30 mouse cellular contexts compared by ENCODE assay signal in the genomic region with DNA sequence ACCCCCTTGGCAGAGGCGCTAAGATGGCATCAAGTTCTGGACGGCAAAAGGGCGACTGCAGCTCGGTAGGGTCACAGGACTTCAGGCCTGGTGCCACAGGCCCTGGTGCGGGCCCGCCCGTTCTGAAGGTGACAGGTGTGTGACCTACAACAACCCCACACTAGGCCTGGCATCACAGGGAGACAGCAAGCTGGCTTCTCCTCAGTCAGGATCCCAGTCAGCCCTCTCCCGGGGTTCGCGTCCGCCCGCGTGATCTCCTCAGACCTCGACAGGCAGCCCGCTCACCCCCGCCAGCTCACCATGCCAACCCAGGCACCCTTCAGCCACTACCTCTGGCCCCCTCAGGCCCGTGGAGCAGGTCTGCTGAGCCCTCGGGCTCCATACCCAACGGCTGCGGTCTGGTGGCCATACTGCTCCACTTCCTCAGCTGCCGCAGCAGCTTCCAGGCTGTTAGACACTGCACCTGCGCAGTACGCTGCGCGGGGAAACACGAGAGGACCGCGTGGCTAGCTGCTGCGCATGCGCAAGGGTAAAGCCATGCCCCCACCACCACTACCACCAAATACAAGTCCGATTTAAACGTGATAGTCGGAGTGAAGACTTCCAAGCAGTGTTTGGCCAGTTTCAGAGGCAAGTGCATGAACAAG. TPM values are rescaled to one million over a fixed set of nuclear protein-coding genes. Genes with fewer than 3 reads are reported as not detected.
DNase-seq lines count a peak whose midpoint lies in the region; ATAC-seq and TF ChIP-seq lines count a peak whose summit lies in the region.
"Had no signal": no experiment of that assay in that cellular context is flagged by ENCODE, and none has a peak within 500 bp of the region (broad histone marks: within the 10 kb centered on the region; RNA-seq: fewer than 3 reads in every experiment).

TSS of gene Syce1 (minus strand) at position 447 of the 647 bp plus-strand sequence.

- TF ChIP-seq EP300 in stomach, postnatal 0 days (optimal IDR thresholded peaks at IDR 0.05) = no peak

- peak; percentile 5 for DNase-seq in CD4-positive, CD25-positive, alpha-beta regulatory T cell, adult 2 months (ENCODE audit: low read depth, low spot score)
- peak; percentile 53 for DNase-seq in midbrain, embryonic 11.5 days (ENCODE audit: low spot score, missing footprints)
- no peak for DNase-seq in stomach, postnatal 0 days (ENCODE audit: low spot score)
- DNase-seq in MN1 (ENCODE audit: low spot score) = no peak
- no peak for DNase-seq in embryo, embryonic 10.5 days (ENCODE audit: low spot score)
- DNase-seq in spleen, postnatal 4 days (ENCODE audit: low spot score in 2 of 2) = no peak
- DNase-seq: adrenal gland, adult 8-10 months; cerebellum, adult 2 months; cerebellum, postnatal 14 days; gastrocnemius, postnatal 25 days; heart, adult 18-20 months; kidney, adult 11 months; kidney, postnatal 14 days; layer of hippocampus, adult 9-11 months; liver; lung, embryonic 14.5 days; lung, postnatal 14 days; right cerebral cortex, postnatal 4 days; thymus, adult 2 months; thymus, postnatal 36 days had no signal

- no peaks in the 10 kb centered on the region for H3K9me3 ChIP-seq in midbrain, embryonic 11.5 days (ENCODE audit: control insufficient read depth, low read length)
- H3K9me3 ChIP-seq in midbrain, embryonic 16.5 days (replicated peaks; ENCODE audit: control insufficient read depth, low read length, poor library complexity, severe bottlenecking) = no peaks in the 10 kb centered on the region
- H3K9me3 ChIP-seq in stomach, postnatal 0 days (ENCODE audit: control insufficient read depth, low read length) = no peaks in the 10 kb centered on the region
- H3K9me3 ChIP-seq: liver, embryonic 15.5 days; midbrain, embryonic 10.5 days; neural tube, embryonic 12.5 days had no signal

- no peaks in the 10 kb centered on the region for H3K36me3 ChIP-seq in midbrain, embryonic 11.5 days (ENCODE audit: control insufficient read depth, insufficient read depth, low read length)
- no peaks in the 10 kb centered on the region for H3K36me3 ChIP-seq in midbrain, embryonic 16.5 days (ENCODE audit: control insufficient read depth, insufficient read depth, low read length)
- no peaks in the 10 kb centered on the region for H3K36me3 ChIP-seq in stomach, postnatal 0 days (ENCODE audit: control insufficient read depth, insufficient read depth, low read length)
- H3K36me3 ChIP-seq: liver, embryonic 15.5 days; midbrain, embryonic 10.5 days; neural tube, embryonic 12.5 days had no signal

- no peak within 1 kb of the TSS for H3K4me2 ChIP-seq in midbrain, embryonic 11.5 days
- no peak within 1 kb of the TSS for H3K4me2 ChIP-seq in midbrain, embryonic 16.5 days (ENCODE audit: low read length)
- no peak within 1 kb of the TSS for H3K4me2 ChIP-seq in stomach, postnatal 0 days (replicated peaks; ENCODE audit: low read depth)
- H3K4me2 ChIP-seq: hindbrain, embryonic 14.5 days; liver, embryonic 15.5 days; lung, embryonic 14.5 days; neural tube, embryonic 12.5 days had no signal

- no peak within 1 kb of the TSS for H3K9ac ChIP-seq in midbrain, embryonic 11.5 days (ENCODE audit: low read length)
- no peak within 1 kb of the TSS for H3K9ac ChIP-seq in midbrain, embryonic 16.5 days (ENCODE audit: low read depth, low read length)
- H3K9ac ChIP-seq in stomach, postnatal 0 days (ENCODE audit: low read length) = no peak within 1 kb of the TSS
- H3K9ac ChIP-seq: hindbrain, embryonic 14.5 days; liver, embryonic 15.5 days; lung, embryonic 14.5 days; neural tube, embryonic 12.5 days had no signal

- no peak for ATAC-seq in CD4-positive, CD25-positive, alpha-beta regulatory T cell, adult 4 months
- ATAC-seq in midbrain, embryonic 11.5 days (ENCODE audit: low FRiP score) = 0 out of 2 replicates have a peak, but pooled peaks have one; percentile 33
- ATAC-seq in midbrain, embryonic 16.5 days = no peak
- ATAC-seq in stomach, postnatal 0 days (ENCODE audit: low FRiP score, low TSS enrichment) = 0 out of 2 replicates have a peak, but pooled peaks have one; percentile 12
- ATAC-seq: activated CD4-positive, CD25-positive, alpha-beta regulatory T cell, adult 4 months; forebrain, embryonic 14.5 days; inflammation-experienced regulatory T-cells, adult 6 months had no signal

- H3K27ac ChIP-seq in midbrain, embryonic 11.5 days (ENCODE audit: low read depth, low read length) = no peak within 1 kb of the TSS
- no peak within 1 kb of the TSS for H3K27ac ChIP-seq in midbrain, embryonic 16.5 days (ENCODE audit: low read length)
- H3K27ac ChIP-seq in stomach, postnatal 0 days (replicated peaks) = no peak within 1 kb of the TSS
- H3K27ac ChIP-seq: hindbrain, embryonic 14.5 days; liver, embryonic 15.5 days; midbrain, embryonic 10.5 days; neural tube, embryonic 12.5 days had no signal

- no peaks in the 10 kb centered on the region for H3K27me3 ChIP-seq in midbrain, embryonic 11.5 days (ENCODE audit: control insufficient read depth, insufficient read depth, low read length)
- no peaks in the 10 kb centered on the region for H3K27me3 ChIP-seq in midbrain, embryonic 16.5 days (ENCODE audit: control insufficient read depth, insufficient read depth, low read depth, low read length)
- no peaks in the 10 kb centered on the region for H3K27me3 ChIP-seq in stomach, postnatal 0 days (ENCODE audit: control insufficient read depth, insufficient read depth, low read length)
- H3K27me3 ChIP-seq: liver, embryonic 15.5 days; neural tube, embryonic 12.5 days had no signal

- no peak for TF ChIP-seq CTCF in stomach, postnatal 0 days (IDR thresholded peaks at IDR 0.05; ENCODE audit: low read depth)

- no peak within 1 kb of the TSS for H3K4me3 ChIP-seq in midbrain, embryonic 11.5 days (ENCODE audit: low read depth, low read length)
- no peak within 1 kb of the TSS for H3K4me3 ChIP-seq in midbrain, embryonic 16.5 days (ENCODE audit: low read depth, low read length)
- H3K4me3 ChIP-seq in stomach, postnatal 0 days (ENCODE audit: low read depth, low read length) = no peak within 1 kb of the TSS
- H3K4me3 ChIP-seq: liver, embryonic 15.5 days; midbrain, embryonic 10.5 days; myocyte; neural tube, embryonic 12.5 days had no signal

- WGBS in midbrain, embryonic 11.5 days = 87% methylated on average over 33 of the region's 33 CpGs
- whole genome bisulfite sequencing in midbrain, embryonic 16.5 days = 89% methylated on average over 33 of the region's 33 CpGs
- 76% methylated on average over 33 of the region's 33 CpGs for WGBS in stomach, postnatal 0 days

- H3K4me1 ChIP-seq in midbrain, embryonic 11.5 days (ENCODE audit: control insufficient read depth, insufficient read depth, low read length) = no peaks in the 10 kb centered on the region
- H3K4me1 ChIP-seq in midbrain, embryonic 16.5 days (ENCODE audit: control insufficient read depth, insufficient read depth, low read length) = no peaks in the 10 kb centered on the region
- H3K4me1 ChIP-seq in stomach, postnatal 0 days (replicated peaks; ENCODE audit: control insufficient read depth, insufficient read depth) = no peaks in the 10 kb centered on the region
- H3K4me1 ChIP-seq: liver, embryonic 15.5 days; midbrain, embryonic 10.5 days; neural tube, embryonic 12.5 days had no signal

RNA-seq across cellular contexts. Expression of gene Syce1, which starts in this region (rescaled TPM):
- polyA plus RNA-seq in CD4-positive, CD25-positive, alpha-beta regulatory T cell, adult 4 months (2017; shearing (Covaris generic)) = under 1 TPM in 1 of 2 experiments, not detected in 1; 0.51 TPM
- polyA plus RNA-seq in midbrain, embryonic 11.5 days (2014; fragmentation: Nextera tagmentation; extraction: Ambion mirVana) = 0.12 TPM in 1 of 2 replicates, not detected in the other
- polyA plus RNA-seq in midbrain, embryonic 16.5 days (2015; fragmentation: Nextera tagmentation; extraction: Ambion mirVana) = 0.34 and 0.36 TPM in 2 replicates
- 0.11 and 0.16 TPM in 2 replicates for polyA plus RNA-seq in stomach, postnatal 0 days (2015; fragmentation: Nextera tagmentation; extraction: Ambion mirVana)
- polyA plus RNA-seq: inflammation-experienced regulatory T-cells, adult 6 months; lung, embryonic 14.5 days; midbrain, embryonic 10.5 days; myocyte had no signal

Comparison
In these comparisons a context has a peak if more than half of its experiments do, and no peak if none do; other contexts are left out.
1. Peak in DNase-seq and ATAC-seq in midbrain, embryonic 11.5 days; RNA of the gene not detected or under 1 TPM.
2. Peak in ATAC-seq in stomach, postnatal 0 days; RNA of the gene not detected or under 1 TPM.